ENCODE assay signal across 9 mouse cellular contexts in genomic region chr1:168383832-168384593, GRCm38 (mm10). TPM values are rescaled to one million over a fixed set of nuclear protein-coding genes. Genes with fewer than 3 reads are reported as not detected.
DNase-seq lines count a peak whose midpoint lies in the region; ATAC-seq and TF ChIP-seq lines count a peak whose summit lies in the region.
"Had no signal": no experiment of that assay in that cellular context is flagged by ENCODE, and none has a peak within 500 bp of the region (broad histone marks: within the 10 kb centered on the region; RNA-seq: fewer than 3 reads in every experiment).

No protein-coding gene starts in this region.

- H3K27ac ChIP-seq in layer of hippocampus, adult 2 months: peak overlapping the region; percentile 83
- peak overlapping the region; percentile 24; the same call in 1 of the 2 replicates for H3K27ac ChIP-seq in embryonic fibroblast, embryonic 13.5 days (ENCODE audit: insufficient read depth, low read length)
- peak overlapping the region; percentile 77 for H3K27ac ChIP-seq in kidney, adult 2 months (ENCODE audit: insufficient read depth, low read depth, low read length)
- H3K27ac ChIP-seq in midbrain, postnatal 0 days (ENCODE audit: low read depth, low read length): peak overlapping the region; percentile 55; the same call in 1 of the 2 replicates

- no peak for TF ChIP-seq CTCF in layer of hippocampus, adult 2 months (conservative IDR thresholded peaks at IDR 0.05)
- no peak for TF ChIP-seq CTCF in embryonic fibroblast, embryonic 13.5 days (IDR thresholded peaks at IDR 0.05; ENCODE audit: borderline replicate concordance, insufficient read depth, low read length)
- TF ChIP-seq CTCF in kidney, adult 2 months (conservative IDR thresholded peaks at IDR 0.05; ENCODE audit: insufficient read depth, insufficient read length, low read depth, low read length): no peak
- no peak for TF ChIP-seq CTCF in midbrain, postnatal 0 days (IDR thresholded peaks at IDR 0.05)

- no peaks in the 10 kb centered on the region for H3K27me3 ChIP-seq in kidney, adult 2 months (replicated peaks; ENCODE audit: control insufficient read depth, insufficient read depth, low read length)
- H3K27me3 ChIP-seq in midbrain, postnatal 0 days (ENCODE audit: insufficient read depth, low read length): no peaks in the 10 kb centered on the region

- no peak for DNase-seq in layer of hippocampus, adult 2 months (ENCODE audit: low spot score in 2 of 2)
- no peak for DNase-seq in layer of hippocampus, adult 11-12 months (ENCODE audit: low spot score)
- DNase-seq in kidney, adult 2 months: peak; percentile 92
- peak; percentile 71 for DNase-seq in midbrain, postnatal 0 days (ENCODE audit: low spot score)
- no peak for DNase-seq in MN1 (ENCODE audit: low spot score)
- no peak for DNase-seq in thymus, postnatal 36 days

- H3K4me3 ChIP-seq in layer of hippocampus, adult 2 months: no peak overlapping the region
- H3K4me3 ChIP-seq in embryonic fibroblast, embryonic 13.5 days (ENCODE audit: insufficient read depth, low read length): no peak overlapping the region
- no peak overlapping the region for H3K4me3 ChIP-seq in kidney, adult 2 months (ENCODE audit: insufficient read depth, low read depth, low read length)
- H3K4me3 ChIP-seq in midbrain, postnatal 0 days (ENCODE audit: low read depth, low read length): no peak overlapping the region

- H3K9ac ChIP-seq in midbrain, postnatal 0 days (replicated peaks; ENCODE audit: low read length, poor library complexity, severe bottlenecking): no peak overlapping the region

- peak; percentile 44 for ATAC-seq in midbrain, postnatal 0 days (ENCODE audit: low FRiP score)
- ATAC-seq in megakaryocyte progenitor cell, adult 5-6 weeks (replicated peaks; ENCODE audit: poor library complexity): no peak
- ATAC-seq: lung, postnatal 0 days had no signal

- 52% methylated on average over 5 of the region's 5 CpGs for WGBS in kidney, adult 2 months
- 39% methylated on average over 5 of the region's 5 CpGs for WGBS in midbrain, postnatal 0 days

- H3K9me3 ChIP-seq in midbrain, postnatal 0 days (ENCODE audit: low read length): no peaks in the 10 kb centered on the region

- H3K4me2 ChIP-seq in midbrain, postnatal 0 days (ENCODE audit: low read depth, low read length, poor library complexity, severe bottlenecking): no peak overlapping the region

- no peak for TF ChIP-seq POLR2A in embryonic fibroblast, embryonic 13.5 days (IDR thresholded peaks at IDR 0.05; ENCODE audit: low read depth, low read length)
- TF ChIP-seq POLR2A in kidney, adult 2 months (IDR thresholded peaks at IDR 0.05; ENCODE audit: low read depth, low read length): no peak

- H3K36me3 ChIP-seq in kidney, adult 2 months (ENCODE audit: control insufficient read depth, insufficient read depth, low read length): no peaks in the 10 kb centered on the region
- no peaks in the 10 kb centered on the region for H3K36me3 ChIP-seq in midbrain, postnatal 0 days (ENCODE audit: insufficient read depth, low read length)

- H3K4me1 ChIP-seq in embryonic fibroblast, embryonic 13.5 days (ENCODE audit: control insufficient read depth, insufficient read depth, low read length): peaks cover 24% of the 10 kb centered on the region
- peaks cover 49% of the 10 kb centered on the region for H3K4me1 ChIP-seq in kidney, adult 2 months (ENCODE audit: control insufficient read depth, insufficient read depth, low read length)
- peaks cover 28% of the 10 kb centered on the region for H3K4me1 ChIP-seq in midbrain, postnatal 0 days (ENCODE audit: insufficient read depth, low read length)

RNA-seq across cellular contexts. Expression of gene Pbx1, which starts 48.1 kb away (rescaled TPM):
- 100 to 1,000 TPM; 120 to 123 TPM for total RNA-seq in layer of hippocampus, adult 2 months (2021)
- polyA plus RNA-seq in embryonic fibroblast, embryonic 13.5 days (2011; ENCODE audit: insufficient read length, low read depth, missing spikeins): 108 and 117 TPM in 2 replicates
- polyA plus RNA-seq in kidney, adult 2 months (2012; rRNA removed): 46.9 and 49.2 TPM in 2 replicates
- total RNA-seq in midbrain, postnatal 0 days (2014; rRNA removed): 83.4 and 104 TPM in 2 replicates
- polyA plus RNA-seq in midbrain, postnatal 0 days (2015; fragmentation: Nextera tagmentation; extraction: Ambion mirVana): 50.6 and 57.6 TPM in 2 replicates
- total RNA-seq in megakaryocyte progenitor cell, adult 5-6 weeks (2015): 7.7 and 10.7 TPM in 2 replicates
- 2.5 and 5.1 TPM in 2 replicates for total RNA-seq in megakaryocyte progenitor cell, adult 5-6 weeks (2017)

Comparison
In these comparisons a context has a peak if more than half of its experiments do, and no peak if none do; other contexts are left out.
1. DNase-seq: peak in kidney, adult 2 months (single experiment) and midbrain, postnatal 0 days (single experiment); none in layer of hippocampus, adult 2 months (0 of 2), layer of hippocampus, adult 11-12 months (single experiment), MN1 (single experiment) and thymus, postnatal 36 days (0 of 2).
2. H3K27ac ChIP-seq: peak in every context shown above with its lines; median percentile 83 in layer of hippocampus, adult 2 months; 77 in kidney, adult 2 months; 55 in midbrain, postnatal 0 days; 24 in embryonic fibroblast, embryonic 13.5 days.